Mouse (Mus musculus) ES-Bruce4 (cell line): ENCODE measurements around the gene Fn3krp.

Experiments used
- CTCF ChIP-seq: IDR thresholded peaks from one replicate; pipeline ENCODE4 v1.8.1; 2011; ENCODE audit warnings: low read depth, low read length
- EP300 ChIP-seq: IDR thresholded peaks from 2 replicates; pipeline ENCODE4 v1.6.1; 2011; ENCODE audit warnings: low read depth, low read length; ENCODE audit not compliant: insufficient read depth

DNA sequence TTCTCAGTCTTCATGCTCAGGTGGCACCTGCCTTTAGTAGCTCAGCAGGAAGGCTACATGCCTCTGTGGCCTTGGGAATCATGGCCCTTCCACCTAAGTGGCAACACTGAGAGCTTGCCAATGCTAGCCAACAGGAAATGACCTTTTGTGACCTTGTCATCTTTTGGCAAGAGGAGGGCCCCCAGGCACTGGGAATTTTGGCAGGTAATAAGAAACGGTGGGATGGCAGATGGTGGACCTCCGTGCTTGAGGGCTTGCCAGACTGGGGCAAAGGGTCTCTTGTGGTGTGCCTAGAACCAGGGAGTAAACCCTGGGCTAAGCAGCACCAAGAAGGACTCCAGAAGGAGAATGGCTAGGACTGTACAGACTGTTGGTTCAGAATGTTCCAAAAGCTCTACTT is 20.9 kb downstream of the Fn3krp start:
- TF ChIP-seq CTCF (no peak), EP300 (no peak)
